Mouse (Mus musculus): ENCODE measurements around the gene Map4k3. TPM values are rescaled to one million over a fixed set of nuclear protein-coding genes. Genes with fewer than 3 reads are reported as not detected.
A peak's percentile ranks its signal among the peaks of the same experiment; 100 is the strongest.

The Map4k3 gene
- polyA plus RNA-seq, 1 experiment from 2014 or later: 34.7 TPM

DNA sequence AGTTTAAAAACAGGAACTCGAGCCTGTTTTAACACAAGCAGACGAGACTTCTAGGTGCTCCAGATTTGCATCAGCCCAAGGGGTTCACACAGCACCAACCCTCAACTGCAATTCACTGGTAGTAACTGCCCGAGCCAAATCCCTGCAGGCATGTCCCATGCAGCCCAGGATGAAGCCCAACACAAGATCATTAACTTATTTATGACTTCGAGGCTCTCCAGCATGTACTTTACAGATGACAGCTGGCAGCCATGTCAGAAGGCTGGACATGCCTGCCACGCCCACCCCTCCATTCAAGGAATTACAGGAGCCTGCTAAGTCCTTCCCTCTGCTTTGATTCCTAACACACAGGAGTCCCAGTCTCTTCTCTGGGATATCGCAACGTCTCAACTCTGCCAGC, 29.4 kb downstream of the Map4k3 start:
- ATAC-seq (ENCODE audit: insufficient number of reproducible peaks, insufficient read depth, low FRiP score, low TSS enrichment): no peak; the same call in 1 of the 2 replicates
- WGBS: 67% methylated on average over 7 of the region's 7 CpGs
- peaks cover 18% of the 10 kb centered on the region for H3K4me1 ChIP-seq
- no peak overlapping the region for H3K4me3 ChIP-seq
- no peaks in the 10 kb centered on the region for H3K9me3 ChIP-seq
- H3K27ac ChIP-seq: no peak overlapping the region
- no peaks in the 10 kb centered on the region for H3K27me3 ChIP-seq
- no peak overlapping the region for H3K4me2 ChIP-seq (replicated peaks)
- H3K9ac ChIP-seq: no peak overlapping the region
- H3K36me3 ChIP-seq: no peaks in the 10 kb centered on the region

DNA sequence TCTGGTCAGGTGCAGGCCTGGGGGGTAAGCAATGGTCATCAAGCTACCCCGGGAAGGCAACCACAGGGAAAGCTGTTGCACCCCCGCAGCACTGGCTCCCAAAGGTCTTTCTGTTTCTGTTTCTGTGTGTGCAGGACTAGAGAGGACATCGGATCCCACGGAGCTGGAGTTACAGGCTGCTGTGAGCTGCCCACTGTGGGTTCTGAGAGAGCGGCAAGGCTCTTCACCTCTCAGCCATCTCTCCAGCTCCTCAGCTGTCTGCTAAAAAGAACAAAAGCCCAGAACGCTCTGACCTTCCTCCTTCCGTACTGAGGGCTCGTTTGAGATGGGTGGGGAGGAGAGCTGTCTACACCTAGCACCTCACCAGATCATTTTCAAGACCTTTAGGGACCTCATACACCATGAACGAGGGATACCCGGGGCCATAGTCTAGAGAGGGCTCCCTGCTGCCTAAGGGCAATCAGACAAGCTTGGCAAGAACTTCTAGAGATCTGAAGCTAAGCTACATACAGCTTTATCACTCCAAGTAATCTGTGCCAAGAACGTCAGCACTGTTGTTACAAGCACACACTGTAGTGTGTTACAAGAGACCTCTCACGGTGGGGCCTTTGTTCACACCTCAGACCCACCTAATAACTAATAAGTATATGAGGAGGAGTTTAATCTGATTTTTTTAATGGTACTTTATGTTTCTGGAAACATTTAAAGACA, 29.9 kb downstream of the Map4k3 start:
- no peaks in the 10 kb centered on the region for H3K9me3 ChIP-seq
- no peak overlapping the region for H3K9ac ChIP-seq
- H3K27me3 ChIP-seq: no peaks in the 10 kb centered on the region
- H3K4me3 ChIP-seq: no peak overlapping the region
- H3K4me2 ChIP-seq (replicated peaks): no peak overlapping the region
- 0 out of 2 replicates have a peak overlapping the region, but pooled peaks have one; percentile 47 for H3K27ac ChIP-seq
- H3K36me3 ChIP-seq: no peaks in the 10 kb centered on the region
- no peak for ATAC-seq (ENCODE audit: insufficient number of reproducible peaks, insufficient read depth, low FRiP score, low TSS enrichment)
- WGBS: 68% methylated on average over 12 of the region's 12 CpGs
- H3K4me1 ChIP-seq: peaks cover 18% of the 10 kb centered on the region

DNA sequence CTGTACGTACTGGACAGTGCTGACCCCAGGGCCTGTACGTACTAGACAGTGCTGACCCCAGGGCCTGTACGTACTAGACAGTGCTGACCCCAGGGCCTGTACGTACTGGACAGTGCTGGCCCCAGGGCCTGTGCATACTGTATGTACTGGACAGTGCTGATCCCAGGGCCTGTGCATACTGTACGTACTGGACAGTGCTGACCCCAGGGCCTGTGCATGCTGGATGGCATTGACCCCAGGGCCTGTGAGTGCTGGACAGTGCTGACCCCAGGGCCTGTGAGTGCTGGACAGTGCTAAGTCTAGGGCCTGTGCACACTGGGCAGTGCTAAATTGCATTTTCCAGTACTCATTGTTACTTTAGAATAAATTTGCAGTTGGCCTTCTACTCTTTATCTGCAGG, 31.3 kb downstream of the Map4k3 start:
- Histone ChIP-seq H3K4me2 (replicated peaks) (no peak overlapping the region), H3K4me1 (peaks cover 18% of the 10 kb centered on the region), H3K9me3 (no peaks in the 10 kb centered on the region), H3K27ac (no peak overlapping the region), H3K36me3 (no peaks in the 10 kb centered on the region), H3K4me3 (no peak overlapping the region), H3K9ac (no peak overlapping the region), H3K27me3 (no peaks in the 10 kb centered on the region)
- 85% methylated on average over 5 of the region's 5 CpGs for WGBS
- peak; percentile 54; the same call in 1 of the 2 replicates for ATAC-seq (ENCODE audit: insufficient number of reproducible peaks, insufficient read depth, low FRiP score, low TSS enrichment)

DNA sequence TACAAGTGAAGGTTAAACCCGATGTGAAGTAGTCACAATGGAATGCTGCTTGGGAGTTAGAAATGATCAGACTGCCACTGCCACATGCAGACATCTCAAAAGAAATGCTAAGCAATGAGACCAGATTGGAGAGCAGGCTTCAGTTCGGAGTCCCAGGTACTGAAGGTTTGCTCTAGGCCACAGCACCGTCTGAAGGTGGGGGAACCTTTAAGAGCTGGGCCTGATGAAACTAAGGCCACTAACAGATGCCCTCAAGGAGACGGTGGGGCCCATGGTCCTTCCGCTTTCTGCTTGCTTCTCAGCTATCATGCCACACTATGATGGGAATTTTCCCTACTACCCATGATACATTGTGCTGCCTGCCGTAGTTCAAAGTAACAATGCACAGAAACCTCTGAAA, 32.1 kb downstream of the Map4k3 start:
- H3K9me3 ChIP-seq: no peaks in the 10 kb centered on the region
- H3K27me3 ChIP-seq: no peaks in the 10 kb centered on the region
- H3K9ac ChIP-seq: no peak overlapping the region
- H3K27ac ChIP-seq: no peak overlapping the region
- ATAC-seq (ENCODE audit: insufficient number of reproducible peaks, insufficient read depth, low FRiP score, low TSS enrichment): no peak
- H3K4me2 ChIP-seq (replicated peaks): no peak overlapping the region
- 88% methylated on average over 6 of the region's 6 CpGs for WGBS
- no peaks in the 10 kb centered on the region for H3K36me3 ChIP-seq
- no peak overlapping the region for H3K4me3 ChIP-seq
- peaks cover 18% of the 10 kb centered on the region for H3K4me1 ChIP-seq

DNA sequence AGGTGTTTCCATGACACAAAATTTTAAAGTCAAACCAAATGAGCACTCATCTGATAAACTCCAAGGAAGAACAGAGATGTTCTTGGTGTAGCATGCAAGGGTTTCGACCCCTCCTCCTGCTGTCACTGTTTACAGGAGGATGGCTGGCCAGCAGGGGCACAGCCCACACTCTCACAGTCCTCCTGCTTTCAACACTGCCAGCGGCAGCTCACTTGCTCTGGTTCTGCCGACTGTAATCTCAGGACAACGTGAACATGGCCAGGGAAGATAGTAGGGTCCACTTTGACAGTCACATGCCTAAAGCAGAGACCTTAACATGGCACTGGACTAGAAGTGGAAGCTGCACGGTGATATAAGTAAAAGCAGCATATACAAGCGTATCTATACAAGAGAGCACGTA, 34.6 kb downstream of the Map4k3 start:
- Histone ChIP-seq H3K9me3 (no peaks in the 10 kb centered on the region), H3K9ac (no peak overlapping the region), H3K36me3 (no peaks in the 10 kb centered on the region), H3K27me3 (no peaks in the 10 kb centered on the region), H3K4me1 (peaks cover 14% of the 10 kb centered on the region), H3K27ac (no peak overlapping the region), H3K4me2 (replicated peaks) (no peak overlapping the region), H3K4me3 (no peak overlapping the region)
- ATAC-seq (ENCODE audit: insufficient number of reproducible peaks, insufficient read depth, low FRiP score, low TSS enrichment): no peak
- 62% methylated on average over 7 of the region's 7 CpGs for WGBS

DNA sequence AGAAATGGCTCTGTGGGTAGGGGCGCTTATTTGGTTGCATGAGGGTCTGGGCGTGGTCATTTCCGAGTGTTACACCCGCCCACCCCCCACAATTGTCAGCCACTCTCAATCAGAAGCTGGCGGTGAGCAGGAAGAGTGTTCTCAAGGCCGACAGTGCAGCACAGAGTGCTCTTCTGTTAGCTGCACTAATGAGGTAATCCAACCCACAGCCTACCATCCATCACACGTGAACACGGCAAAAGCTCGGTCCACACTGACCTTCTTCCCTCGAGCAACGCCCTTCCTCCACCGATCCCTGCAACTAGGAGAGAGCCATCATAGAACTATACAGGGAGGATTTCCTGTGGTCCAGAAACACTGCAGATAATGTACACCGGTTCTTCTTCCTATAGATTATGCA, 36.1 kb downstream of the Map4k3 start:
- H3K9me3 ChIP-seq: no peaks in the 10 kb centered on the region
- H3K9ac ChIP-seq: no peak overlapping the region
- no peaks in the 10 kb centered on the region for H3K36me3 ChIP-seq
- H3K4me3 ChIP-seq: no peak overlapping the region
- no peak for ATAC-seq (ENCODE audit: insufficient number of reproducible peaks, insufficient read depth, low FRiP score, low TSS enrichment)
- no peaks in the 10 kb centered on the region for H3K27me3 ChIP-seq
- no peak overlapping the region for H3K4me2 ChIP-seq (replicated peaks)
- WGBS: 84% methylated on average over 13 of the region's 13 CpGs
- H3K27ac ChIP-seq: no peak overlapping the region
- H3K4me1 ChIP-seq: peaks cover 7% of the 10 kb centered on the region

DNA sequence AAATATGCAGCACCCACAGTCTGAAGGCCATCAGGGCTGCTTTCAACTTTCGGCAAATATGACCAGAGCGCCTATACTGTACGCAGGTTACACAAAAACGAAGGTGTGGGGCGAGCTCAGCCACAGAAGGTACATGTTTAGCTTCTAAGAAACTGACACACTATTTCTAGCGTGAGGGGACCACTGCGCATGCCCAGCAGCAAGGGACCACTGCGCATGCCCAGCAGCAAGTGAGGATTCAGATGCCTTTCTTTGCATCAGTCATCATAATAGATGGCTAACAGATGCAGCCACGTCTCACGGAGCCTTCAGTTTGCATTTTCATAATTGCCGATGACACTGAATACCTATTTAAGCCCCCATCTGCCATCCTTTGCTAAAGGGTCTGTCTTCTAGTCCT, 39.6 kb downstream of the Map4k3 start:
- Histone ChIP-seq H3K27me3 (no peaks in the 10 kb centered on the region), H3K27ac (no peak overlapping the region), H3K4me2 (replicated peaks) (no peak overlapping the region), H3K9ac (no peak overlapping the region), H3K9me3 (no peaks in the 10 kb centered on the region), H3K4me1 (peaks cover 3% of the 10 kb centered on the region; the same call in 1 of the 2 replicates), H3K36me3 (no peaks in the 10 kb centered on the region), H3K4me3 (no peak overlapping the region)
- ATAC-seq (ENCODE audit: insufficient number of reproducible peaks, insufficient read depth, low FRiP score, low TSS enrichment): no peak
- WGBS: 83% methylated on average over 11 of the region's 11 CpGs

DNA sequence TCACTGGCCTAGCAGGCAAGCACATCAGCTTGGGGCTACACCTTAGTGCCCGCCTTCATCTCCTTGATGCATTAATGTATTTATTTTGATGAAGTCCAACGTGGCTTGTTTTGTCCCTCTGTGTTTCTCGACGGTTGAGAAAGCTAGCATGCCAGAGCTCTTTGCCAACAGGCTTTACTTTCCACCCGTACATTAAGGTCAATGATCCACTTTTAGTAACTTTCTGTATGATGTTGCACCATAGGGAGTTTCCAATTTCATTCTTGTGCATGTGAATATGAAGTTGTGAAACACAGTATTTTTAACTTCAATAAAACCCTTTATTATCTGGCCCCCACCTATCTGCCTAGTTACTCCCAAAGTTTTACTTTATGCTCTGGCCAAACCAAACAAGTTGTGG, 42.2 kb downstream of the Map4k3 start:
- H3K4me1 ChIP-seq: peaks cover 3% of the 10 kb centered on the region; the same call in 1 of the 2 replicates
- H3K27ac ChIP-seq: no peak overlapping the region
- ATAC-seq (ENCODE audit: insufficient number of reproducible peaks, insufficient read depth, low FRiP score, low TSS enrichment): no peak
- H3K9me3 ChIP-seq: no peaks in the 10 kb centered on the region
- H3K4me3 ChIP-seq: no peak overlapping the region
- no peak overlapping the region for H3K4me2 ChIP-seq (replicated peaks)
- no peaks in the 10 kb centered on the region for H3K36me3 ChIP-seq
- 87% methylated on average over 5 of the region's 5 CpGs for WGBS
- no peaks in the 10 kb centered on the region for H3K27me3 ChIP-seq
- no peak overlapping the region for H3K9ac ChIP-seq

DNA sequence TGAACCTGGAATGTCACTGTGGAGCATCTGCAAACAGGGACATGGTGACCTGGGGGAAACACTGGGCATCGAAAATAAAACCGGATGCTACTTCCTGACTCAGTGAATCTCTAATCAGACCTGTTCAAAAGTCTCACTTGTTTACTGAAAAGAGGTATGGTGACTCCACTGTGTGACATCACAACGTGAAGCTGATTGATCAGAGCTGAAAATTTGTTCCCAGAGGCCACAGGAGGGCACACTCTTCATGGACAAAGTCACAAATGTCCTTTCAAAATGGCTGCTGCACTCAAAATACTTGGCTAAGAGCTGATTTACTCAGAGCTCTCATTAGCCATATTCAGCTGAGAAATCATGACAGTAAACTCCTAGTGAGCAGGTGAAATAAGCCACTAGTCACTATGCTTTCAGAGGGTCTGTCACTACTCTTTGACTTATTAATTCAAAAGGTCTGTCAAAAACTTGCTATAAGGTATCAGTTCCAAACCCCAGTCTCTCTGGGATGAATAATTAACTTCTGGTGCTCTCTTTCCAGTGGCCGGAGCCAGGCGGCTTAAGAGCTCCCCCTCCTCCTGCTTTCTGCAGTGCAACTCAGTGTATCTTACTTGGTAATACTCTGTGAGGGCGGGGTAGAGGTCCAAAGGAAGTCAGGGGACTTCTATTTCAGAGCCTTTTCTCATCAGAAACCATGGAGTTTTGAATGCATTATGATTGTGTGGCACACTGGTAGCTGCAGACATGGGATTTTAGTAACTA, 44.3 kb downstream of the Map4k3 start:
- no peaks in the 10 kb centered on the region for H3K27me3 ChIP-seq
- peaks cover 3% of the 10 kb centered on the region; the same call in 1 of the 2 replicates for H3K4me1 ChIP-seq
- H3K36me3 ChIP-seq: 0 out of 2 replicates have a peak, but pooled peaks cover 3% of the 10 kb centered on the region
- H3K9ac ChIP-seq: no peak overlapping the region
- no peak overlapping the region for H3K27ac ChIP-seq
- no peak; the same call in 1 of the 2 replicates for ATAC-seq (ENCODE audit: insufficient number of reproducible peaks, insufficient read depth, low FRiP score, low TSS enrichment)
- H3K4me3 ChIP-seq: no peak overlapping the region
- H3K9me3 ChIP-seq: no peaks in the 10 kb centered on the region
- 50% methylated on average over 6 of the region's 6 CpGs for WGBS
- H3K4me2 ChIP-seq (replicated peaks): no peak overlapping the region

DNA sequence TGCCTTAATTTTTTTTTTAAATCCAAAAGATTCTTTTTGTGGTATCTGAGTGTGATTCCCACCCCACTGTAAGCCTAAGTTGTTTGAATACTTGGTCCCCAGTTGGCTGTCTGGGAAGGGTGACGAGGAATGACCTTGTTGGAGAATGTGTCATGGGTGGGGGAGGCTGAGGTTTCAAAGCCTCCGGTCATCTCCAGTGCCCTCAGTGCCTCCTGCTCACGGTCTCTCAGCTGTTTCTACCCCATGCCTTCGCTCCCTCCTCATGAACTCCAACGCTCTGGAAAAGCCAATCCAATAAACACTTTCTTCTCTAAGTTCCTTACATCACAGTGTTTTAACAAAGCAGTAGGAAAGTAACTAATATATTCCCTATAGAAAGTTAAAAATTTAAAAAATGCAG, 45.2 kb downstream of the Map4k3 start:
- Histone ChIP-seq H3K4me2 (replicated peaks) (no peak overlapping the region), H3K9me3 (no peaks in the 10 kb centered on the region), H3K4me3 (no peak overlapping the region), H3K36me3 (0 out of 2 replicates have a peak, but pooled peaks cover 4% of the 10 kb centered on the region), H3K9ac (no peak overlapping the region), H3K27ac (no peak overlapping the region), H3K4me1 (peaks cover 3% of the 10 kb centered on the region; the same call in 1 of the 2 replicates), H3K27me3 (no peaks in the 10 kb centered on the region)
- WGBS: 82% methylated on average over 5 of the region's 5 CpGs
- ATAC-seq (ENCODE audit: insufficient number of reproducible peaks, insufficient read depth, low FRiP score, low TSS enrichment): no peak

DNA sequence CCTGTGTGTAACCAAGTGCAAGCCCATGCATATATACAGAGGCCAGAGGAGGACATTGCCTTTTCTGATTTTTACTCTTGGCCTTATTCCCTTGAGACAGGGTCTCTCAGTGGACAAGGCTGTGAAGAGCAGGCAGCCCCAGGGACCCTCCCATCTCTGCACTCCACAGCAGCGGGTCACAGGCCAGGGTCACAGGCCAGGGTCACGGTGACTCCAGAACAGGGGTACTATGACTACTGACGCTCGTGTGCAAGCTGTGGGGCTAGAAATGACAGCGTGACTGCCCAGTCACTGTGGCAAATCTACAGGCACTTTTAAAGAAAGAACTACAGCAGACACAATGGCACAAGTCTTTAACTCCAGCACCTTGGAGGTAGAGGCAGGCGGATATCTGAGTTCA, 50.1 kb downstream of the Map4k3 start:
- Histone ChIP-seq H3K4me2 (replicated peaks) (no peak overlapping the region), H3K4me3 (no peak overlapping the region), H3K9ac (no peak overlapping the region), H3K27me3 (no peaks in the 10 kb centered on the region), H3K27ac (no peak overlapping the region), H3K4me1 (no peaks in the 10 kb centered on the region), H3K36me3 (0 out of 2 replicates have a peak, but pooled peaks cover 4% of the 10 kb centered on the region), H3K9me3 (no peaks in the 10 kb centered on the region)
- ATAC-seq (ENCODE audit: insufficient number of reproducible peaks, insufficient read depth, low FRiP score, low TSS enrichment): no peak
- 53% methylated on average over 6 of the region's 6 CpGs for WGBS
